Mouse (Mus musculus): ENCODE measurements at regions not wholly inside any gene's neighbourhood (a gene's known extent, or its start where the extent isn't known, plus 50 kb on each side); places are given as distances from the start of the nearest gene placed in this dataset.

GRCm38 (mm10) chr10:98543253-98543997 lies 370.8 kb upstream of the Atp2b1 start:
- no peaks in the 10 kb centered on the region for H3K36me3 ChIP-seq (ENCODE audit: control insufficient read depth, insufficient read depth, low read length)
- H3K9ac ChIP-seq (ENCODE audit: low read length): no peak overlapping the region
- no peak for TF ChIP-seq CTCF (IDR thresholded peaks at IDR 0.05; ENCODE audit: low read depth)
- TF ChIP-seq EP300 (optimal IDR thresholded peaks at IDR 0.05): no peak
- no peak overlapping the region for H3K27ac ChIP-seq (replicated peaks)
- H3K27me3 ChIP-seq (ENCODE audit: control insufficient read depth, insufficient read depth, low read length): no peaks in the 10 kb centered on the region
- no peak for DNase-seq (ENCODE audit: low spot score)
- H3K4me3 ChIP-seq (ENCODE audit: low read depth, low read length): no peak overlapping the region
- ATAC-seq (ENCODE audit: low FRiP score, low TSS enrichment): no peak
- no peaks in the 10 kb centered on the region for H3K4me1 ChIP-seq (replicated peaks; ENCODE audit: control insufficient read depth, insufficient read depth)
- whole genome bisulfite sequencing: 19% methylated on average over 8 of the region's 8 CpGs
- no peak overlapping the region for H3K4me2 ChIP-seq (replicated peaks; ENCODE audit: low read depth)
- no peaks in the 10 kb centered on the region for H3K9me3 ChIP-seq (ENCODE audit: control insufficient read depth, low read length)

DNA sequence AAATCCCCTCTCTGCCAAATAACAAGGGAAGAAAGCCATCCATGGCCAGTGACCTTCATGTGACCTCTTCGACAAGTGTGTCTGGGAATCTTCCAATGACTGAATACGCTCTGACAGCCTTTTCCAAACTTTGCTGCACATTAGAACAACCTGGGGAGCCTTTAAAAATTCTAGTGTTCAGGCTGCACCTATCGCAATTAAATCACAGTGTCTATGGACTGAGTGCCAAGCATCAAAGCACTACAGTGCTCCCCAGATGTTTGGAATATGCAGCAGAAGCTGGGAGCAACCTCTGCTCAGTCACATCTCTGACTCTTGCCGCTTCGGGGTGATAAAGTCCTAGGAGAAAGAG lies 370.2 kb upstream of the Atp2b1 start:
- WGBS: 45% methylated on average over 5 of the region's 5 CpGs
- Histone ChIP-seq H3K4me2 (replicated peaks; ENCODE audit: low read depth) (no peak overlapping the region), H3K27ac (replicated peaks) (no peak overlapping the region), H3K9me3 (ENCODE audit: control insufficient read depth, low read length) (no peaks in the 10 kb centered on the region), H3K4me3 (ENCODE audit: low read depth, low read length) (no peak overlapping the region), H3K9ac (ENCODE audit: low read length) (no peak overlapping the region), H3K36me3 (ENCODE audit: control insufficient read depth, insufficient read depth, low read length) (no peaks in the 10 kb centered on the region), H3K4me1 (replicated peaks; ENCODE audit: control insufficient read depth, insufficient read depth) (no peaks in the 10 kb centered on the region), H3K27me3 (ENCODE audit: control insufficient read depth, insufficient read depth, low read length) (no peaks in the 10 kb centered on the region)
- DNase-seq (ENCODE audit: low spot score) (no peak), ATAC-seq (ENCODE audit: low FRiP score, low TSS enrichment) (no peak)
- TF ChIP-seq CTCF (IDR thresholded peaks at IDR 0.05; ENCODE audit: low read depth) (no peak), EP300 (optimal IDR thresholded peaks at IDR 0.05) (no peak)

GRCm38 (mm10) chr10:98554575-98554974 lies 359.6 kb upstream of the Atp2b1 start:
- no peak for ATAC-seq (ENCODE audit: low FRiP score, low TSS enrichment)
- H3K27ac ChIP-seq (replicated peaks): no peak overlapping the region
- no peaks in the 10 kb centered on the region for H3K36me3 ChIP-seq (ENCODE audit: control insufficient read depth, insufficient read depth, low read length)
- H3K4me1 ChIP-seq (replicated peaks; ENCODE audit: control insufficient read depth, insufficient read depth): no peaks in the 10 kb centered on the region
- TF ChIP-seq EP300 (optimal IDR thresholded peaks at IDR 0.05): no peak
- TF ChIP-seq CTCF (IDR thresholded peaks at IDR 0.05; ENCODE audit: low read depth): no peak
- no peaks in the 10 kb centered on the region for H3K27me3 ChIP-seq (ENCODE audit: control insufficient read depth, insufficient read depth, low read length)
- 76% methylated on average over 3 of the region's 3 CpGs for WGBS
- no peak for DNase-seq (ENCODE audit: low spot score)
- no peak overlapping the region for H3K4me3 ChIP-seq (ENCODE audit: low read depth, low read length)
- H3K9me3 ChIP-seq (ENCODE audit: control insufficient read depth, low read length): no peaks in the 10 kb centered on the region
- no peak overlapping the region for H3K9ac ChIP-seq (ENCODE audit: low read length)
- no peak overlapping the region for H3K4me2 ChIP-seq (replicated peaks; ENCODE audit: low read depth)

- Histone ChIP-seq H3K9ac (ENCODE audit: low read length) (no peak overlapping the region), H3K4me1 (replicated peaks; ENCODE audit: control insufficient read depth, insufficient read depth) (no peaks in the 10 kb centered on the region), H3K4me2 (replicated peaks; ENCODE audit: low read depth) (no peak overlapping the region), H3K36me3 (ENCODE audit: control insufficient read depth, insufficient read depth, low read length) (no peaks in the 10 kb centered on the region), H3K4me3 (ENCODE audit: low read depth, low read length) (no peak overlapping the region), H3K27ac (replicated peaks) (no peak overlapping the region), H3K27me3 (ENCODE audit: control insufficient read depth, insufficient read depth, low read length) (no peaks in the 10 kb centered on the region), H3K9me3 (ENCODE audit: control insufficient read depth, low read length) (no peaks in the 10 kb centered on the region)
- 72% methylated on average over 9 of the region's 9 CpGs for WGBS
- DNase-seq (ENCODE audit: low spot score) (no peak), ATAC-seq (ENCODE audit: low FRiP score, low TSS enrichment) (no peak)
- no peak for TF ChIP-seq EP300 (optimal IDR thresholded peaks at IDR 0.05)
- no peak for TF ChIP-seq CTCF (IDR thresholded peaks at IDR 0.05; ENCODE audit: low read depth)
These were observed 356.6 kb upstream of the Atp2b1 start for GRCm38 (mm10) chr10:98557470-98558060.

DNA sequence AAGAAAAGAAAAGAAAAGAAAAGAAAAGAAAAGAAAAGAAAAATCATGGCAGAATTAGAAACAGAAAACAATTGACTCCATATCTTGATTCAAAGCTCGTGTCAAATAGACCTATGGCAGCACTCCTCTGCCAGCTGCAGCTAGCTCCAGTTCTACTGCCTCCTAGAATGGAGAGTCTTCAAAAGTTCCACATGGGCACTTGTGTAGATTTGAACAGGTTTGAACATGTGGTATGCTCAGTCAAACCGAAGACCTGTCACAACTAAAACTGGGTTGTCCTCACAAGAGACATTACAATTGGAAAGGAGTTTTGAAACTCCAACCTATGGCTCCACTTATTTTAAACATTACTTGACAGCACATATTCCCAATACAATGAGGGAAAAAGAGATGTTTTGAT lies 355.6 kb upstream of the Atp2b1 start:
- no peaks in the 10 kb centered on the region for H3K4me1 ChIP-seq (replicated peaks; ENCODE audit: control insufficient read depth, insufficient read depth)
- no peak overlapping the region for H3K4me2 ChIP-seq (replicated peaks; ENCODE audit: low read depth)
- TF ChIP-seq EP300 (optimal IDR thresholded peaks at IDR 0.05): no peak
- TF ChIP-seq CTCF (IDR thresholded peaks at IDR 0.05; ENCODE audit: low read depth): no peak
- no peaks in the 10 kb centered on the region for H3K36me3 ChIP-seq (ENCODE audit: control insufficient read depth, insufficient read depth, low read length)
- H3K9ac ChIP-seq (ENCODE audit: low read length): no peak overlapping the region
- DNase-seq (ENCODE audit: low spot score) (no peak), ATAC-seq (ENCODE audit: low FRiP score, low TSS enrichment) (no peak)
- no peaks in the 10 kb centered on the region for H3K9me3 ChIP-seq (ENCODE audit: control insufficient read depth, low read length)
- 64% methylated on average over 2 of the region's 2 CpGs for WGBS
- no peak overlapping the region for H3K4me3 ChIP-seq (ENCODE audit: low read depth, low read length)
- no peak overlapping the region for H3K27ac ChIP-seq (replicated peaks)
- H3K27me3 ChIP-seq (ENCODE audit: control insufficient read depth, insufficient read depth, low read length): no peaks in the 10 kb centered on the region

DNA sequence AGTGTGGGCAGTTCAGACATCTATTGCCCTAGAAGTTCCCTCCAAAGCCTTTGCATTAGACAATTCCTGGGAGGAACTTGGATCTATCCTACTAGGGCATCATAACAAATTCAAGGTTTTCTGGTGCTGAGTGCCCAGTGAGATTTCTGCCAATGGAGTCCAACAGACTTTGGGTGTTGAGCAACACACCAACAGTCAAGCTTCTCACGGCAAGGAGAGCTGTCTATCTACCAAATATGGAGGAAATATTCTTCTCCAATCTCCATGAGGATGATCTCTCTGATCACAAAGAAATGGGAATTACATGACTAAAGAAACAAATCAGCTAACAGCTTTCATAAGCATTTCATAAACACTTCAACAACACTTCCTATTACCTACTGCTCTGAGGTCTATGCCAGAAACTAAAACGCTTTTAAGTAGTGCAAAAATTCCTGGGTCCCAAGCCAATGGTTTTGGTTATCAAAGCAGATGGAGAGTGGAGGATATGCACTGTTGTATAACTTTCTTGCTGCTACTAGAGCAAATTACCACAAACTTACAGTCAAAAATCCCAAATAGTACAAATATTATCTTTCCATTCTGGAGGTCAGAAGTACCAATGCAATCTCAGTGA lies 351.8 kb upstream of the Atp2b1 start:
- no peak for TF ChIP-seq CTCF (IDR thresholded peaks at IDR 0.05; ENCODE audit: low read depth)
- TF ChIP-seq EP300 (optimal IDR thresholded peaks at IDR 0.05): no peak
- Histone ChIP-seq H3K4me3 (ENCODE audit: low read depth, low read length) (no peak overlapping the region), H3K4me1 (replicated peaks; ENCODE audit: control insufficient read depth, insufficient read depth) (no peaks in the 10 kb centered on the region), H3K36me3 (ENCODE audit: control insufficient read depth, insufficient read depth, low read length) (no peaks in the 10 kb centered on the region), H3K27me3 (ENCODE audit: control insufficient read depth, insufficient read depth, low read length) (no peaks in the 10 kb centered on the region), H3K9ac (ENCODE audit: low read length) (no peak overlapping the region), H3K4me2 (replicated peaks; ENCODE audit: low read depth) (no peak overlapping the region), H3K9me3 (ENCODE audit: control insufficient read depth, low read length) (no peaks in the 10 kb centered on the region), H3K27ac (replicated peaks) (no peak overlapping the region)
- WGBS: 73% methylated on average over 2 of the region's 2 CpGs
- no peak for DNase-seq (ENCODE audit: low spot score)
- ATAC-seq (ENCODE audit: low FRiP score, low TSS enrichment): no peak
